Mouse (Mus musculus) lung, postnatal 10 days (tissue): ENCODE data around the gene Csf2rb.
"Not testable (repeated sequence)": the region's sequence is repeated elsewhere in the genome, so short reads cannot be mapped to it uniquely, and the experiment has no call there.

Experiments
- DNase-seq: peaks from one replicate; pipeline ENCODE4 v3.0.0; 2021

Csf2rb gene

GRCm38 (mm10) chr15:78325671-78326339, at the start of gene Csf2rb:
Gene Csf2rb (plus strand): TSS chr15:78325752.
- DNase-seq: peak; percentile 39

- no peak for DNase-seq
Observed at GRCm38 (mm10) chr15:78278308-78278707, 47.2 kb upstream of the Csf2rb start.

- no peak for DNase-seq
Observed at GRCm38 (mm10) chr15:78287941-78288340, 37.6 kb upstream of the Csf2rb start.

- DNase-seq: not testable (repeated sequence)
Observed at GRCm38 (mm10) chr15:78289775-78290174, 35.8 kb upstream of the Csf2rb start.

- DNase-seq: not testable (repeated sequence)
Observed at GRCm38 (mm10) chr15:78293228-78293627, 32.3 kb upstream of the Csf2rb start.

- no peak for DNase-seq
Observed at GRCm38 (mm10) chr15:78293716-78294115, 31.8 kb upstream of the Csf2rb start.

GRCm38 (mm10) chr15:78298558-78298957, 27.0 kb upstream of the Csf2rb start:
- DNase-seq: no peak

GRCm38 (mm10) chr15:78299641-78300040, 25.9 kb upstream of the Csf2rb start:
- DNase-seq: no peak

GRCm38 (mm10) chr15:78300773-78301172, 24.8 kb upstream of the Csf2rb start:
- DNase-seq: no peak

- DNase-seq: no peak
Observed at GRCm38 (mm10) chr15:78302718-78303117, 22.8 kb upstream of the Csf2rb start.

GRCm38 (mm10) chr15:78303665-78304233, 21.8 kb upstream of the Csf2rb start:
- no peak for DNase-seq

- no peak for DNase-seq
Observed at GRCm38 (mm10) chr15:78305341-78305933, 20.1 kb upstream of the Csf2rb start, which contains the start of gene Csf2rb2. Gene Csf2rb2 (minus strand): TSS chr15:78305721.

GRCm38 (mm10) chr15:78309865-78310264, 15.7 kb upstream of the Csf2rb start:
- no peak for DNase-seq

- DNase-seq: no peak
Observed at GRCm38 (mm10) chr15:78310971-78311370, 14.6 kb upstream of the Csf2rb start.

- DNase-seq: not testable (repeated sequence)
Observed at GRCm38 (mm10) chr15:78312421-78313233, 12.9 kb upstream of the Csf2rb start.

- not testable (repeated sequence) for DNase-seq
Observed at GRCm38 (mm10) chr15:78313659-78314058, 11.9 kb upstream of the Csf2rb start.

- not testable (repeated sequence) for DNase-seq
Observed at GRCm38 (mm10) chr15:78318338-78319171, 7.0 kb upstream of the Csf2rb start.

- peak; percentile 90 for DNase-seq
Observed at GRCm38 (mm10) chr15:78320825-78321496, 4.6 kb upstream of the Csf2rb start.

- DNase-seq: no peak
Observed at GRCm38 (mm10) chr15:78323366-78323765, 2.2 kb upstream of the Csf2rb start.

GRCm38 (mm10) chr15:78324294-78324693, 1.3 kb upstream of the Csf2rb start:
- DNase-seq: no peak

GRCm38 (mm10) chr15:78326747-78327146, 1.2 kb downstream of the Csf2rb start:
- DNase-seq: no peak
